Mouse (Mus musculus) myocyte (in vitro differentiated cells): Measurements from ENCODE around the gene Echdc2.

Source experiments
- CEBPB ChIP-seq: IDR thresholded peaks from 2 replicates; pipeline ENCODE4 v1.6.1; 2011; ENCODE audit warnings: mild to moderate bottlenecking, moderate library complexity; ENCODE audit not compliant: poor library complexity, insufficient read depth, severe bottlenecking
- E2F4 ChIP-seq: IDR thresholded peaks from one replicate; pipeline ENCODE4 v1.6.1; 2011; ENCODE audit warnings: mild to moderate bottlenecking, control low read depth, moderate library complexity; ENCODE audit not compliant: insufficient read depth
- MAX ChIP-seq: IDR thresholded peaks from one replicate; pipeline ENCODE4 v1.6.1; 2011; ENCODE audit warnings: low read depth, mild to moderate bottlenecking, control low read depth
- MYOD1 ChIP-seq, 3 experiments: IDR thresholded peaks; one replicate each; pipeline ENCODE4 v1.6.1; 2011; ENCODE audit warnings: control low read depth in 2 of 3, low read depth in 2 of 3, mild to moderate bottlenecking in 2 of 3, moderate library complexity in 1 of 3; ENCODE audit not compliant: insufficient read length in 2 of 3, control insufficient read depth in 1 of 3
- MYOG ChIP-seq, 3 experiments: IDR thresholded peaks; one replicate each; pipeline ENCODE4 v1.6.1; 2011; ENCODE audit warnings: control low read depth in 2 of 3, low read depth in 2 of 3, mild to moderate bottlenecking in 2 of 3; ENCODE audit not compliant: insufficient read length in 2 of 3, control insufficient read depth in 1 of 3, insufficient read depth in 1 of 3
- POLR2A ChIP-seq: IDR thresholded peaks from one replicate; pipeline ENCODE4 v1.6.1; 2011; ENCODE audit warnings: low read depth, mild to moderate bottlenecking, control low read depth, moderate library complexity; ENCODE audit not compliant: insufficient read length
- SRF ChIP-seq: IDR thresholded peaks from one replicate; pipeline ENCODE4 v1.6.1; 2011; ENCODE audit warnings: low read depth; ENCODE audit not compliant: control insufficient read depth, insufficient read length
- TCF12 ChIP-seq: IDR thresholded peaks from one replicate; pipeline ENCODE4 v1.6.1; 2011; ENCODE audit warnings: mild to moderate bottlenecking, control low read depth; ENCODE audit not compliant: poor library complexity, insufficient read depth, severe bottlenecking
- USF1 ChIP-seq: IDR thresholded peaks from one replicate; pipeline ENCODE4 v1.6.1; 2011; ENCODE audit warnings: low read depth, mild to moderate bottlenecking, control low read depth, moderate library complexity

DNA sequence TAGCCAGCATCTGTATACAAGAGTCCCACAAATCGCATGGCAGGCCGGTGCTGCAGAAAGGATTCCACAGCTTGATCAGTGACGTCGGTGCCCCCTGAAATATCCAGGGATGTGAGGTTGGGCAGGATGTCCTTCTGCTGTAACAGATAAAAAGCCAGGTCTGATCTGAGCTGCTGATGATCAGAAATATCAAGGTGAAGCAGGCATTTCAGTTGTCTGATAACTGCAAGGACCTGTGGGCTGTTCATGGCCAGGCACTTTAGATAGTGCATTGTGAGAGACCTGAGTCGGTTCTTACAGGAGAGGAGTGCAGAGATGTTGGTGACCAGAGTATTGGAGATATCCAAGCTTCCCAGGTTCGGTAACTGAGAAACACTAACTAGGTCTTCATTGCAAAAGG lies 39.4 kb downstream of the Echdc2 start:
- TF ChIP-seq MAX (no peak), POLR2A (no peak), USF1 (no peak), TCF12 (no peak), MYOG (IDR thresholded peaks at IDR 0.05; ENCODE audit: control insufficient read depth in 1 of 3, insufficient read depth in 1 of 3, insufficient read length in 2 of 3, low read depth in 2 of 3) (no peak), SRF (no peak), CEBPB (no peak), E2F4 (no peak), MYOD1 (IDR thresholded peaks at IDR 0.05; ENCODE audit: control insufficient read depth in 1 of 3, insufficient read length in 2 of 3, low read depth in 2 of 3) (no peak)
